Mouse (Mus musculus) cerebellum, adult 2 months (tissue): Measurements from ENCODE around the gene T2.

Experiments
- CTCF ChIP-seq: fragments of 200-500 bp; IDR thresholded peaks from 2 replicates; pipeline ENCODE4 v1.5.1; 2011; ENCODE audit warnings: low read depth, mild to moderate bottlenecking, control low read depth, low read length, moderate library complexity, borderline replicate concordance; ENCODE audit not compliant: insufficient read depth
- POLR2A ChIP-seq: fragments of 200-500 bp; IDR thresholded peaks from 2 replicates; pipeline ENCODE4 v1.6.1; 2011; ENCODE audit warnings: low read length, control low read depth, borderline replicate concordance; ENCODE audit not compliant: insufficient read depth

- no peak for TF ChIP-seq CTCF
- no peak for TF ChIP-seq POLR2A
Measured at GRCm38 (mm10) chr17:8341360-8341963, 14.3 kb upstream of the T2 start.
